Mouse (Mus musculus) c-Kit-positive CD71-negative TER-119-negative erythroid progenitor cells, embryonic 14.5 days (primary cell): ENCODE results near the gene Hspbp1.
A peak's percentile ranks its signal among the peaks of the same experiment; 100 is the strongest.

Experiments used
- DNase-seq: peaks from one replicate; pipeline ENCODE4 v3.0.0-alpha.2; 2013; ENCODE audit warnings: low read depth

The Hspbp1 gene

GRCm38 (mm10) chr7:4666871-4667270 is 18.0 kb downstream of the Hspbp1 start:
- DNase-seq = no peak

- DNase-seq = no peak
These were observed 21.1 kb downstream of the Hspbp1 start for GRCm38 (mm10) chr7:4663742-4664141.

- no peak for DNase-seq
These were observed 21.7 kb downstream of the Hspbp1 start for GRCm38 (mm10) chr7:4663179-4663578.

- DNase-seq = no peak
These were observed 24.9 kb downstream of the Hspbp1 start for GRCm38 (mm10) chr7:4659911-4660443.

- peak; percentile 93 for DNase-seq
These were observed 25.8 kb downstream of the Hspbp1 start, which contains the start of gene Ppp6r1 for GRCm38 (mm10) chr7:4658912-4659551. TSS of gene Ppp6r1 (minus strand) at chr7:4659019.

- no peak for DNase-seq
These were observed 26.6 kb downstream of the Hspbp1 start for GRCm38 (mm10) chr7:4658128-4658907.

- no peak for DNase-seq
These were observed 27.2 kb downstream of the Hspbp1 start for GRCm38 (mm10) chr7:4657521-4658127.

- no peak for DNase-seq
These were observed 28.1 kb downstream of the Hspbp1 start for GRCm38 (mm10) chr7:4656818-4657217.

GRCm38 (mm10) chr7:4655916-4656315 is 29.0 kb downstream of the Hspbp1 start:
- no peak for DNase-seq

- no peak for DNase-seq
These were observed 29.5 kb downstream of the Hspbp1 start for GRCm38 (mm10) chr7:4655393-4655792.

GRCm38 (mm10) chr7:4654221-4654620 is 30.6 kb downstream of the Hspbp1 start:
- DNase-seq = no peak

- peak; percentile 83 for DNase-seq
These were observed 31.1 kb downstream of the Hspbp1 start for GRCm38 (mm10) chr7:4653780-4654179.

GRCm38 (mm10) chr7:4653351-4653750 is 31.5 kb downstream of the Hspbp1 start:
- DNase-seq = no peak

GRCm38 (mm10) chr7:4652726-4653125 is 32.1 kb downstream of the Hspbp1 start:
- DNase-seq = no peak

- DNase-seq = no peak
These were observed 33.3 kb downstream of the Hspbp1 start for GRCm38 (mm10) chr7:4651581-4651980.

- no peak for DNase-seq
These were observed 36.9 kb downstream of the Hspbp1 start for GRCm38 (mm10) chr7:4647992-4648391.

GRCm38 (mm10) chr7:4647291-4647690 is 37.6 kb downstream of the Hspbp1 start:
- DNase-seq = no peak

GRCm38 (mm10) chr7:4646806-4647205 is 38.1 kb downstream of the Hspbp1 start:
- DNase-seq = no peak

- no peak for DNase-seq
These were observed 41.6 kb downstream of the Hspbp1 start for GRCm38 (mm10) chr7:4643225-4643624.

- DNase-seq = no peak
These were observed 42.9 kb downstream of the Hspbp1 start for GRCm38 (mm10) chr7:4641956-4642355.

GRCm38 (mm10) chr7:4641155-4641554 is 43.7 kb downstream of the Hspbp1 start:
- DNase-seq = no peak

GRCm38 (mm10) chr7:4636179-4636578 is 48.7 kb downstream of the Hspbp1 start:
- DNase-seq = no peak

- DNase-seq = no peak
These were observed 53.8 kb downstream of the Hspbp1 start, which contains the start of gene Tmem86b for GRCm38 (mm10) chr7:4631031-4631430. TSS of gene Tmem86b (minus strand) at chr7:4631422.
